16 mouse cellular contexts compared by ENCODE assay signal in genomic region chr4:83941693-83942092, GRCm38 (mm10).
DNase-seq lines count a peak whose midpoint lies in the region; ATAC-seq lines count a peak whose summit lies in the region.
"Had no signal": no experiment of that assay in that cellular context is flagged by ENCODE, and none has a peak within 500 bp of the region (broad histone marks: within the 10 kb centered on the region; RNA-seq: fewer than 3 reads in every experiment).

No protein-coding gene starts in this region.

- no peak overlapping the region for H3K4me3 ChIP-seq in midbrain, embryonic 10.5 days
- H3K4me3 ChIP-seq in midbrain, embryonic 13.5 days (replicated peaks), result no peak overlapping the region
- H3K4me3 ChIP-seq in stomach, embryonic 15.5 days (replicated peaks), result no peak overlapping the region
- H3K4me3 ChIP-seq: gastrocnemius, adult 2 months; hindbrain, embryonic 12.5 days had no signal

- H3K4me2 ChIP-seq in midbrain, embryonic 13.5 days (replicated peaks), result no peak overlapping the region
- no peak overlapping the region for H3K4me2 ChIP-seq in stomach, embryonic 15.5 days
- H3K4me2 ChIP-seq: heart, embryonic 11.5 days; hindbrain, embryonic 12.5 days had no signal

- WGBS in midbrain, embryonic 10.5 days, result 90% methylated on average over 9 of the region's 9 CpGs
- 89% methylated on average over 9 of the region's 9 CpGs for WGBS in midbrain, embryonic 13.5 days
- WGBS in stomach, embryonic 15.5 days, result 58% methylated on average over 9 of the region's 9 CpGs

- no peaks in the 10 kb centered on the region for H3K9me3 ChIP-seq in midbrain, embryonic 10.5 days (replicated peaks)
- H3K9me3 ChIP-seq in midbrain, embryonic 13.5 days, result no peaks in the 10 kb centered on the region
- H3K9me3 ChIP-seq in stomach, embryonic 15.5 days, result no peaks in the 10 kb centered on the region
- H3K9me3 ChIP-seq: hindbrain, embryonic 12.5 days had no signal

- no peak overlapping the region for H3K9ac ChIP-seq in midbrain, embryonic 13.5 days (replicated peaks)
- H3K9ac ChIP-seq in stomach, embryonic 15.5 days, result no peak overlapping the region
- H3K9ac ChIP-seq: hindbrain, embryonic 12.5 days had no signal

- H3K4me1 ChIP-seq in midbrain, embryonic 10.5 days, result peaks cover 5% of the 10 kb centered on the region; the same call in 1 of the 2 replicates
- peaks cover 7% of the 10 kb centered on the region; the same call in 1 of the 2 replicates for H3K4me1 ChIP-seq in midbrain, embryonic 13.5 days (replicated peaks)
- H3K4me1 ChIP-seq in stomach, embryonic 15.5 days, result no peaks in the 10 kb centered on the region
- H3K4me1 ChIP-seq: hindbrain, embryonic 12.5 days had no signal

- no peaks in the 10 kb centered on the region for H3K36me3 ChIP-seq in midbrain, embryonic 10.5 days
- H3K36me3 ChIP-seq in midbrain, embryonic 13.5 days, result no peaks in the 10 kb centered on the region
- H3K36me3 ChIP-seq in stomach, embryonic 15.5 days, result no peaks in the 10 kb centered on the region
- H3K36me3 ChIP-seq: hindbrain, embryonic 12.5 days had no signal

- DNase-seq in heart, adult 11 months, result peak; percentile 43
- no peak for DNase-seq in heart, adult 18-20 months
- peak; percentile 11 for DNase-seq in midbrain, embryonic 10.5 days (ENCODE audit: low spot score)
- peak; percentile 3 for DNase-seq in induced T-regulatory cell, adult 2 months (ENCODE audit: low read depth)
- no peak for DNase-seq in left cerebral cortex, postnatal 25 days (ENCODE audit: low spot score in 2 of 2)
- no peak for DNase-seq in left cerebral cortex, postnatal 14 days (ENCODE audit: low spot score in 2 of 2)
- DNase-seq: B cell, adult 2 months; cerebellum, adult 2 months; gastrocnemius, adult 2 months; kidney, postnatal 14 days; liver; midbrain, embryonic 14.5 days had no signal

- intact Hi-C loops in left cerebral cortex, postnatal 25 days (cut with DNase I), result no loop called here
- intact Hi-C loops in left cerebral cortex, postnatal 14 days (cut with DNase I), result no loop called here

- no peak overlapping the region for H3K27ac ChIP-seq in midbrain, embryonic 10.5 days (replicated peaks)
- no peak overlapping the region for H3K27ac ChIP-seq in midbrain, embryonic 13.5 days
- H3K27ac ChIP-seq in stomach, embryonic 15.5 days, result peak overlapping the region; percentile 63; the same call in 1 of the 2 replicates
- H3K27ac ChIP-seq: gastrocnemius, adult 2 months; hindbrain, embryonic 12.5 days had no signal

- no peak for ATAC-seq in midbrain, embryonic 13.5 days
- ATAC-seq in stomach, embryonic 15.5 days (ENCODE audit: insufficient read depth, low FRiP score, low read depth), result no peak

- H3K27me3 ChIP-seq in midbrain, embryonic 10.5 days (ENCODE audit: low read depth, poor library complexity, severe bottlenecking), result 0 out of 2 replicates have a peak, but pooled peaks cover 4% of the 10 kb centered on the region
- no peaks in the 10 kb centered on the region for H3K27me3 ChIP-seq in midbrain, embryonic 13.5 days
- no peaks in the 10 kb centered on the region for H3K27me3 ChIP-seq in stomach, embryonic 15.5 days (replicated peaks)
- H3K27me3 ChIP-seq: hindbrain, embryonic 12.5 days had no signal

Comparison
In these comparisons a context has a peak if more than half of its experiments do, and no peak if none do; other contexts are left out.
1. DNase-seq: peak in heart, adult 11 months (single experiment), midbrain, embryonic 10.5 days (single experiment) and induced T-regulatory cell, adult 2 months (single experiment); none in heart, adult 18-20 months (0 of 2), left cerebral cortex, postnatal 25 days (0 of 2) and left cerebral cortex, postnatal 14 days (0 of 2).